Mouse (Mus musculus) C2C12 (cell line): ENCODE measurements around the gene Chrna3. TPM values are rescaled to one million over a fixed set of nuclear protein-coding genes. Genes with fewer than 3 reads are reported as not detected.

Experiments used
- H3K27me3 ChIP-seq: one replicate; pipeline ENCODE4 v1.6.1; 2011; ENCODE audit not compliant: control insufficient read depth, insufficient read depth, insufficient read length
- H3K36me3 ChIP-seq: one replicate; pipeline ENCODE4 v1.6.1; 2011; ENCODE audit not compliant: control insufficient read depth, insufficient read depth
- H3K4me3 ChIP-seq: one replicate; pipeline ENCODE4 v1.5.1; 2011; ENCODE audit warnings: mild to moderate bottlenecking, control low read depth; ENCODE audit not compliant: poor library complexity, insufficient read depth, severe bottlenecking
- H3K79me2 ChIP-seq: one replicate; pipeline ENCODE4 v1.6.1; 2011; ENCODE audit not compliant: control insufficient read depth, insufficient read depth
- H3K79me3 ChIP-seq: one replicate; pipeline ENCODE4 v1.6.1; 2011; ENCODE audit warnings: low read depth, control low read depth
- H3ac ChIP-seq: one replicate; pipeline ENCODE3; 2011; ENCODE audit warnings: low read depth; ENCODE audit not compliant: control insufficient read depth, insufficient read length
- CEBPB ChIP-seq: IDR thresholded peaks from one replicate; pipeline ENCODE4 v1.6.1; 2011; ENCODE audit warnings: low read depth, mild to moderate bottlenecking, control low read depth, moderate library complexity
- CTCF ChIP-seq: IDR thresholded peaks from one replicate; pipeline ENCODE4 v1.5.1; 2011; ENCODE audit not compliant: control insufficient read depth, insufficient read depth, insufficient read length
- FOSL1 ChIP-seq: IDR thresholded peaks from one replicate; pipeline ENCODE4 v1.8.0; 2011; ENCODE audit warnings: mild to moderate bottlenecking, low read length; ENCODE audit not compliant: poor library complexity, insufficient read depth, severe bottlenecking
- MAX ChIP-seq: IDR thresholded peaks from one replicate; pipeline ENCODE4 v1.6.1; 2011; ENCODE audit warnings: mild to moderate bottlenecking, control low read depth
- MYOD1 ChIP-seq: IDR thresholded peaks from one replicate; pipeline ENCODE4 v1.6.1; 2011; ENCODE audit warnings: low read depth; ENCODE audit not compliant: control insufficient read depth, insufficient read length
- MYOG ChIP-seq: IDR thresholded peaks from one replicate; pipeline ENCODE4 v1.6.1; 2011; ENCODE audit not compliant: control insufficient read depth, insufficient read length; ENCODE audit errors: extremely low read depth
- USF1 ChIP-seq: IDR thresholded peaks from one replicate; pipeline ENCODE4 v1.6.1; 2011; ENCODE audit warnings: low read depth, mild to moderate bottlenecking, control low read depth, moderate library complexity
- polyA plus RNA-seq: library from polyadenylated mRNA; unstranded; fragments of >200 nt; fragmentation: generic; extraction: Trizol; gene quantifications from one replicate; pipeline ENCODE4 v1.2.1, GENCODE M21; 2012; ENCODE audit warnings: missing spikeins

Chrna3 gene
- polyA plus RNA-seq, 1 experiment: not detected

DNA sequence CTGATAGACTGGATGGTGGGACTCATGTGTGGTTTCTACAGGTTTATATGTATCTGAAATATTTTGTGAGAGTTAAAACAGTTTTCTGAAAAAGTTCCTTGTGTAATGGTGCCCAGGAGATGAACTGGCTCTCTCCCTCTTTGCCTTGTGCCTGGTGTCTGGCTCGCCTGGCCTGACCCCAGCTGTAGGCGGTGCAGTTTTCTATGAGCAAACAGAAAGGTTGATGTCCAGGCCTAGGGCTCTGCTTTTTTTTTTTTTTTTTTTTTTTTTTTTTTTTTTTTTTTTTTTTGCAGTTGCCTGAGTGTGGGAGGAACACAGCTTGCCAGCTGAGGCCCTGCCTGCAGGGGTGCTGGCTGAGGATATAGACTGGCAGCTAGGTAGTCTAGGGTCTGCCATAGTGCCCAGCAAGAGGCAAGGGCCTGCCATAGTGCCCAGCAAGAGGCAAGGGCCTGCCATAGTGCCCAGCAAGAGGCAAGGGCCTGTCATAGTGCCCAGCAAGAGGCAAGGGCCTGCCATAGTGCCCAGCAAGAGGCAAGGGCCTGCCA is 29.1 kb upstream of the Chrna3 start:
- TF ChIP-seq CTCF (no peak), FOSL1 (no peak), MAX (no peak), MYOD1 (no peak), USF1 (no peak), CEBPB (no peak), MYOG (no peak)
- Histone ChIP-seq H3K27me3 (peaks cover 9% of the 10 kb centered on the region), H3K79me3 (no peaks in the 10 kb centered on the region), H3K4me3 (no peak overlapping the region), H3K36me3 (no peaks in the 10 kb centered on the region), H3K79me2 (no peaks in the 10 kb centered on the region), H3ac (no peak overlapping the region)

DNA sequence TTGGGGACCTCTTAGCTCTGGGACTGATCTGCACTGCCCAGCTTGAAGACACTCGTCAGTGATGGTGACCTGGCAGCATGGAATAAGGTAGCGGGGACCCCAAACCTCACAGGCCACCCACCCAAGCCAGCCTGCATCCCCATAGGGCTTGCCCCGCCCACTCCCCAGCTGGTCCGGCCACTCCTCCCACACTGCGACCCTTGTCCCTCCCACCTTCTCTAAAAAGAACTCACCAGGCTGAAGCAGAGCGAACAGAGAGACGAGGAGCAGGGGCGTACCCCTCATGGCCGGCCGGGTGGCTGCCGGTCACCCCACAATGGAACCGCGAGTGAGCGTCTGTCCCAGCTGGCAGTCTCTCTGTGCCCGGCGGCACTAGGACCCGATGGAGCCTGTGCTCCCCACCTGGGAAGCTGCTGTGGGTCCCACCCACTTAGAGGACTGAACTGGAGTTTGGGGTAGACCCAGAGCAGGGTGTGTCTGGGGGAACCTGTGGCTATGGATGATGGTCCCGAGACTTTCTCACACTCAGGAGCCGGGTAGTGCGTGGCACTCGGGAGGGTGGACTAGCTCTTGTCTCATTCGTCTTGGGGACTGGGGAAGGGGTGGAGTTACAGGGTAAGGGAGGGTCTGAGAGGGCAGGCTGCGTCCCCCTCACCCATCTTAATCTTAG is 22.0 kb upstream of the Chrna3 start, which contains the start of gene Chrnb4:
TSS of gene Chrnb4 (minus strand) at position 569 of the 670 bp plus-strand sequence.
- Histone ChIP-seq H3K36me3 (no peaks in the 10 kb centered on the region), H3K79me2 (no peaks in the 10 kb centered on the region), H3K27me3 (peaks cover 45% of the 10 kb centered on the region), H3K4me3 (no peak within 1 kb of the TSS), H3ac (no peak within 1 kb of the TSS), H3K79me3 (no peaks in the 10 kb centered on the region)
- TF ChIP-seq MYOG: no peak
- no peak for TF ChIP-seq FOSL1
- TF ChIP-seq CEBPB: no peak
- TF ChIP-seq MAX: no peak
- TF ChIP-seq CTCF: no peak
- no peak for TF ChIP-seq USF1
- no peak for TF ChIP-seq MYOD1

DNA sequence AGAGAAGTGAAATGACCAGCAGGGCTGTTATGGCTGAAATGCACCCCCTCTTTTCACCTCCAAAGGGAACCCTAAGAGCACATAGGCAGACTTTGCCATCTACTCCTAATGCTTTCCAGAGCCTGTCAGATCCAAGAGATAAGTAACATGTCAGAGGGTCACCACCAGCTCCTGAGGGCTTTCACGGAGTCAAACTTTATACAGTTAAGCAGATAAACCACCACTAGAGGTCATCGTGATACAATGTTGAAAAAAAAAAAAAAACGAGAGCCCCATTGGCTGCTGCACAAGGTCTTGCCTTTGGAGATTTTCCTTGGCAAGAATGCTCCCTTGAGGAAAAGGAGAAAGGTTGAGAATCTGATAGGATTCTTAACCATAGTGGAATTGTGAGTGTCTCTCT is 20.4 kb upstream of the Chrna3 start:
- no peaks in the 10 kb centered on the region for H3K79me3 ChIP-seq
- no peaks in the 10 kb centered on the region for H3K36me3 ChIP-seq
- H3ac ChIP-seq: no peak overlapping the region
- H3K79me2 ChIP-seq: no peaks in the 10 kb centered on the region
- TF ChIP-seq CTCF (no peak), USF1 (no peak), MYOG (no peak), MYOD1 (no peak), MAX (no peak), CEBPB (no peak), FOSL1 (no peak)
- peaks cover 48% of the 10 kb centered on the region for H3K27me3 ChIP-seq
- no peak overlapping the region for H3K4me3 ChIP-seq

DNA sequence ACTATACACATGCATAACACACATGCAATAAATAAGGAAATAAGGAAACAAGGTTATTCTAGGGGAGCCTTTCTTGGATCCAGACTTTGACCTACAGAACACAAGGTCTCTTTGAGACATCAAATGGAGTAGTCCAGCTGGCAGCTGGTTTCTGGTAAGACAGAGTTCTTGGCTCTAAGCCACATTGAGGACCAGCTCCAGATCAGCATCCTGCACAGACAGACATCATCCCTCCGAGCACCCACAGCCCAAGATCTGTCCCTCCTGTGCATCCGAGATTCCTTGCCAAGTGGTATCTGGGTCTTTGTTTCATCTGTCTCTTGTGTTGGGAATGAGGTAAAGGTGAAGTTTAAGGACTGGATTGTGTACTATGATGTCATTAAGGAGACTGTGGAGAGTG is 18.6 kb upstream of the Chrna3 start:
- Histone ChIP-seq H3ac (no peak overlapping the region), H3K79me2 (no peaks in the 10 kb centered on the region), H3K36me3 (no peaks in the 10 kb centered on the region), H3K4me3 (no peak overlapping the region), H3K27me3 (peaks cover 57% of the 10 kb centered on the region), H3K79me3 (no peaks in the 10 kb centered on the region)
- TF ChIP-seq FOSL1: no peak

DNA sequence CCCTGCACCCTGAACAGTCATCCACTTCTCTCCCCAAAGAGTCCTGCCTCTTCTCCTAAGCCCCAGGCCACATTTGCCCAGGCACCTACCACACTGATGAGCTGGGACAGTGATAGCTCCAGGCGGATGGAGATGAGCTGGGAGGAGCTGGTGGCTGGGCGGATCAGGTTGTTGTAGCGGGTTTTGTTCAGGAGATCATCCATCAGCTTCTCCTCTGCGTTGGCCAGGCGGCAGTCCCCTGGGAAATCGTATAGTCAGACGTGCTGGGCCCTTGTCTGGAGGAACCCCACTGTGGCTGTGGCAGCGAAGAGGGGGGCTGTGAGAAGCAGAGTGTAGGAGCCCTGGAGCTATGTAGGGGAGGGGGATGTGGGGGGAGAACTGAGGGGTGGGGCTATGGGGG is 17.3 kb upstream of the Chrna3 start:
- H3ac ChIP-seq: no peak overlapping the region
- H3K79me3 ChIP-seq: no peaks in the 10 kb centered on the region
- peaks cover 51% of the 10 kb centered on the region for H3K27me3 ChIP-seq

More for the DNA sequence above, 17.3 kb upstream of the Chrna3 start:
- H3K36me3 ChIP-seq: no peaks in the 10 kb centered on the region
- TF ChIP-seq CEBPB (no peak), MYOD1 (no peak), MYOG (no peak), FOSL1 (no peak), CTCF (no peak), USF1 (no peak), MAX (no peak)
- H3K4me3 ChIP-seq: no peak overlapping the region
- no peaks in the 10 kb centered on the region for H3K79me2 ChIP-seq
